Mouse (Mus musculus) C2C12 (cell line): ENCODE data around the gene Rnf157. TPM values are rescaled to one million over a fixed set of nuclear protein-coding genes. Genes with fewer than 3 reads are reported as not detected.
"Not testable (repeated sequence)": the region's sequence is repeated elsewhere in the genome, so short reads cannot be mapped to it uniquely, and the experiment has no call there.

Experiments
- H3K27me3 ChIP-seq: one replicate; pipeline ENCODE4 v1.6.1; 2011; ENCODE audit not compliant: control insufficient read depth, insufficient read depth, insufficient read length
- H3K36me3 ChIP-seq: one replicate; pipeline ENCODE4 v1.6.1; 2011; ENCODE audit not compliant: control insufficient read depth, insufficient read depth
- H3K4me3 ChIP-seq: one replicate; pipeline ENCODE4 v1.5.1; 2011; ENCODE audit warnings: mild to moderate bottlenecking, control low read depth; ENCODE audit not compliant: poor library complexity, insufficient read depth, severe bottlenecking
- H3K79me2 ChIP-seq: one replicate; pipeline ENCODE4 v1.6.1; 2011; ENCODE audit not compliant: control insufficient read depth, insufficient read depth
- H3K79me3 ChIP-seq: one replicate; pipeline ENCODE4 v1.6.1; 2011; ENCODE audit warnings: low read depth, control low read depth
- H3ac ChIP-seq: one replicate; pipeline ENCODE3; 2011; ENCODE audit warnings: low read depth; ENCODE audit not compliant: control insufficient read depth, insufficient read length
- CEBPB ChIP-seq: IDR thresholded peaks from one replicate; pipeline ENCODE4 v1.6.1; 2011; ENCODE audit warnings: low read depth, mild to moderate bottlenecking, control low read depth, moderate library complexity
- CTCF ChIP-seq: IDR thresholded peaks from one replicate; pipeline ENCODE4 v1.5.1; 2011; ENCODE audit not compliant: control insufficient read depth, insufficient read depth, insufficient read length
- FOSL1 ChIP-seq: IDR thresholded peaks from one replicate; pipeline ENCODE4 v1.8.0; 2011; ENCODE audit warnings: mild to moderate bottlenecking, low read length; ENCODE audit not compliant: poor library complexity, insufficient read depth, severe bottlenecking
- MAX ChIP-seq: IDR thresholded peaks from one replicate; pipeline ENCODE4 v1.6.1; 2011; ENCODE audit warnings: mild to moderate bottlenecking, control low read depth
- MYOD1 ChIP-seq: IDR thresholded peaks from one replicate; pipeline ENCODE4 v1.6.1; 2011; ENCODE audit warnings: low read depth; ENCODE audit not compliant: control insufficient read depth, insufficient read length
- MYOG ChIP-seq: IDR thresholded peaks from one replicate; pipeline ENCODE4 v1.6.1; 2011; ENCODE audit not compliant: control insufficient read depth, insufficient read length; ENCODE audit errors: extremely low read depth
- USF1 ChIP-seq: IDR thresholded peaks from one replicate; pipeline ENCODE4 v1.6.1; 2011; ENCODE audit warnings: low read depth, mild to moderate bottlenecking, control low read depth, moderate library complexity
- polyA plus RNA-seq: library from polyadenylated mRNA; unstranded; fragments of >200 nt; fragmentation: generic; extraction: Trizol; gene quantifications from one replicate; pipeline ENCODE4 v1.2.1, GENCODE M21; 2012; ENCODE audit warnings: missing spikeins

Rnf157 gene
- polyA plus RNA-seq, 1 experiment, result 13.2 TPM

DNA sequence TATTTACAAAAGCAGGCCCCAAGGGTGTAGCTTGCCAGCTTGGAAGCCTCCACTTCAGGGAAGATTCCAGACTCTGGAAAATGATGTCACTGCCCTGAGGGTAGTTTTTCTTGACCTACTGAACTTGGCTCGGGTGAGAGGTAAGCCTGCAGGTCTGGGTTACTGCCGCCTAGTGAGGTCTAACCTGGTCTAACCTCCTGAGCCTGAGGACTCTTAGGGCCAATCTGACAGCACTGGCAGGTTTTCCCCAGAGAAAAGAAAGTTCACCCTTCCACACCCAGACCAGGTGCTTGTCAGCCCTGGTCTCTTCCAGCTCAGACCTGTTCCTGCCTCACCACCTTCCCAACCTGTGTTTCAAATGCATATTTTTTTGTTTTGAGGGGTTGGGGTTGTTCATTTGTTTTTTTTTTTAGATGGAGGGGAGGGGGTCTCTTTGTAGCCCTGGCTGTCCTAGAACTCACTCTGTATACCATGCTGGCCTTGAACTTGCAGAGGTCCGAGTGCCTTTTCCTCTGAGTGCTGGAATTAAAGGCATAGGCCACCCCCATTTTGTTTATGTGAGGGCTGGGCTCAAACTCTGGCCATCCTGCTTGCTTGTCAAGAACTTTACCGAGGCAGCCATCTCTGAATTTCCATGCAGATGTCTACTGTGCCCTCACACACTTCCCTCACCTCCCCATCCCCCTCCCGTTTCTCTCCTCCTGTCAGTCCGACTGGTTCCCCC, 14.2 kb upstream of the Rnf157 start:
- Histone ChIP-seq H3K36me3 (no peaks in the 10 kb centered on the region), H3K27me3 (no peaks in the 10 kb centered on the region), H3ac (no peak overlapping the region), H3K79me2 (no peaks in the 10 kb centered on the region), H3K79me3 (no peaks in the 10 kb centered on the region), H3K4me3 (no peak overlapping the region)
- TF ChIP-seq MYOG (no peak), CTCF (no peak), CEBPB (no peak), USF1 (no peak), MAX (no peak), MYOD1 (no peak), FOSL1 (no peak)

DNA sequence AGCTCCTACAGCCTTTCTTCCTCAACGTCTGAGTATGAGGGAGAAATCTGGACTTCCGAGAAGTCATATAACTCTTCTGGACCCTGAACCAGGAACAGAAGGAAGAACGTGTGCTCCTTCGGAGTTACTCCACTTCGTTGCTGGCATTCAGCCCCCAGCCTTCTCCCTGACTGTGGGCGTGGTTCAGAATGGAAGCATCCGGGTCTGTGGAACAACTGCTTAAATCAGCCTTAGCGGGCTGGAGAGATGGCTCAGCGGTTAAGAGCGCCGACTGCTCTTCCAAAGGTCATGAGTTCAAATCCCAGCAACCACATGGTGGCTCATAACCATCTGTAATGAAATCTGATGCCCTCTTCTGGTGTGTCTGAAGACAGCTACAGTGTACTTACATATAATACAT, 13.5 kb upstream of the Rnf157 start:
- H3K27me3 ChIP-seq, H3K36me3 ChIP-seq, H3ac ChIP-seq, H3K79me3 ChIP-seq, H3K79me2 ChIP-seq, H3K4me3 ChIP-seq: not testable (repeated sequence)

DNA sequence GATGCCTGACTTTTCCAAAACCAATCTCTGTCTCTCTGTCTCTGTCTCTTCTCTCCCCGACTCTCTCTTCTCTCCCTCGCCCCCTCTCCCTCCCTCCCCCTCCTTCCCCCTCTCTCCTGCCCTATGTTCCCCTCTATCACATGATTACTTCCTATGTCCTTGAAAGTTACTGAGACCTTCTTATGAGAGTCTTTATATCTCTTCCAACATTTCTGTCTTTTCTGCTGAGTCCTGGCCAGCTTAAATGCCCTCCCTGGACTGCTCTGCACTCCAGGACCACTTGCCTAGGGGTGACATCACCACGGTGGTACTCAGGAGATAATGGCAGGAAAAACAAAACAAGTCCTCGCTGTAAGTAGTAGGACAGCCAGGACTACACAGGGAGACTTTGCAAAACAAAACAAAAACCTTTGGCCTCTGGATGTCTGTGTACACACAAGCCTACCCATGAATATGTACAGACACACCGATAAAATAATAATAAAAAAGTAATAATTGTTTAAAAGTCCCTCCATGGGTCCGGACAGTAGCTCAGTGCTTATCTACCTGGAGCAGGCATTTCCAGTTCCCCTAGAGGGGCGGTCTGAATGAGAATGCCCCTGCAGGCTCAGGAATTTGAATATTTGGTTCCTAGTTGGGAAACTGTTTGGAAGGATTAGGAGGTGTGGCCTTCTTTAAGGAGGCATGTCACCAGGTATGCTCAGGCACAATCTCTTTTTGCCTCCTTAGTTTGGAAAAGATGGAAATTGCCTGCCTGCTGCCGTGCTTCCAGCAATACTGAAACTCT, 12.0 kb upstream of the Rnf157 start:
- no peak overlapping the region for H3K4me3 ChIP-seq
- no peak overlapping the region for H3ac ChIP-seq
- H3K79me3 ChIP-seq, result no peaks in the 10 kb centered on the region
- TF ChIP-seq USF1 (no peak), MAX (no peak), MYOD1 (no peak), CTCF (no peak), FOSL1 (no peak), CEBPB (no peak), MYOG (no peak)
- no peaks in the 10 kb centered on the region for H3K79me2 ChIP-seq
- H3K36me3 ChIP-seq, result no peaks in the 10 kb centered on the region
- no peaks in the 10 kb centered on the region for H3K27me3 ChIP-seq

DNA sequence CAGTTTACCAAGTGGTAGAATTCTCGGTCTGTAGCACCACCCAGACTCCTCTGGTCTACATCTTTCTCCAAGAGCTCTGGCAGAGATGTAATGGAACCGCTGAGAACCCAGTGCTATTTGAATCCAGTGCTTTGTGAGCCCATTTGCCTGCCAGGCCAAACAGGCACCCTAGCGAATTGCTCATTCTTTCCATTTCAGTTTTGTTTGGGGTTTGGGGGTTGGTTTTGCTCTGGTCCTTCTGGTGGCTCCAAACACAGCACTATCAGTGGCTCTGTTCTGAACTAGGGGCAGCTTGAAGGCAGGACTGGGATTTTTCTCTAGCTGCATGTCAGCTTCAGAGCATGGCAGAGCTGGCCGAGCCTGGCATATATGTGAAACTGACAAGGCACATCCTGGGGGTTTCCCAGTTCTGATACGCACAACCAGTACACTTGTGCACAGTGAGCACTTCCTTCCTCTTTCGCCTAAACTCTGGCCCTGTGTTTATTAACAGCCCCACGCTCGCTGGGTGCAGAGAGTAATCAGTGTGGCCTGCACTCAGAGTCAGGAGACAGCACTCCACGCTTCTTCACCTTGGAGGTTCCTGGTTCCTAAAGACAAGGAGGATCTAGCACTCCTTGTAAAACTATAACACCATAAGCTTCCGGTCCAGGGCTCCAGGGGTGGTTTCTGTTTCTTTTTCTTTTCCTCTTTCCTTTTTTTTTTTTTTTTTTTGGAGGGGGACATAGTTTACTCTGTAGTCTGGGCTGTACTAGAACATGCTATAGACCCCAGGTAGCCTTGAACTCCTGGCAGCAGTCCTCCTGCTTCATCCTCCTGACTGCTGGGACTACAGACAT, 11.2 kb upstream of the Rnf157 start:
- Histone ChIP-seq H3K79me2 (no peaks in the 10 kb centered on the region), H3K27me3 (no peaks in the 10 kb centered on the region), H3ac (no peak overlapping the region), H3K4me3 (no peak overlapping the region), H3K36me3 (no peaks in the 10 kb centered on the region), H3K79me3 (no peaks in the 10 kb centered on the region)
- TF ChIP-seq CEBPB, result no peak
- no peak for TF ChIP-seq MYOG

DNA sequence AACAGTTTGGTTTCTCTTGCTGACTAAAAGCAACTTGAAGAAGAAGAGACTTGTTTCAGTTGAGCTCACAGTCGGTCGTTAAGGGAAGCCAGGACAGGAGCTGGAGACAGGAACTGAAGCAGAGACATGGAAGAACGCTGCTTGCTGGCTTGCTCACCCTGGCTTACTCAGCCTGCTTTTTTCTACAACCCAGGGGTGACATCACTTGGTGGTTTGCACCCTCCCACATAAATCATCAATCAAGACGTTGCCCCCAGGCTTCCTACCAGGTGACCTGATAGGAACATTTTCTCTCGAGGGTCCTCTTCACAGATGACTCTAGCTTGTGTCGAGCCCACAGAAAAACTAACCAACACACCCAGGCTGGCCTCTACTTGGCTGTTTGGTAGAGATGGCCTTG, 10.4 kb upstream of the Rnf157 start:
- H3K4me3 ChIP-seq, result no peak overlapping the region
- H3K36me3 ChIP-seq, result no peaks in the 10 kb centered on the region
- no peaks in the 10 kb centered on the region for H3K27me3 ChIP-seq
- no peak for TF ChIP-seq CEBPB
- TF ChIP-seq USF1, result no peak
- TF ChIP-seq MYOG, result no peak
- TF ChIP-seq CTCF, result no peak
- no peak for TF ChIP-seq MAX
- no peak for TF ChIP-seq FOSL1
- no peak for TF ChIP-seq MYOD1
- no peak overlapping the region for H3ac ChIP-seq
- H3K79me3 ChIP-seq, result no peaks in the 10 kb centered on the region
- no peaks in the 10 kb centered on the region for H3K79me2 ChIP-seq
